Mouse (Mus musculus): Measurements from ENCODE around the gene Ecd.

Gene Ecd

DNA sequence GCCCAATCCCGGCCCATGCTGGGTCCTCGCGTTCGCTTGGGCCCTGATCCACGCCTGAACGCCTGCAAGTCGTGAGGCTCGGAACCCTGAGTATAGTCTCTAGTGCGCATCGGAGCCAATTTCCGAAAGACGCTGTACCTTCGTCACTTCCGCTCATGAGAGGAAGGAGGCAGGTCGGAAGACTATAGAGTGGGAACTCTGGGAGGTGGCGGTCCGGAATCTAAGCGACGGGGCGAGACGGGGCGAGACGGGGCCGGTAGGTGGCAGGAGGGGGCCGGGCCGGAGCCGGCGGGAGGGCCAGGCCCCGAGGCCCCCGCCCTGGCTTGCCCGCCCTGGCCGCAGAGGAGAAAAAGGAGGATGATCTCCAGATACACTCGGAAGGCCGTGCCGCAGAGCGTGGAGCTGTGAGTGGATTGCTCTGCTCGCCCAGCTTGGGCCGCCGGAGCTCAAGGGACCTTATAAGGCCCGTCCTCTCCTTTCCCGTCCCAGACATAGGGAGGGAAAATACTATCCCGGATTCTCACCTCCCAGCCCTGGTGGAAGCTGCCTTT, at the start of gene Ecd, which contains the start of gene Fam149b:
TSS of gene Ecd (minus strand) at position 131 of the 551 bp plus-strand sequence.
TSS of gene Fam149b (plus strand) at position 172 of the 551 bp plus-strand sequence.
- WGBS: under 1% methylated on average over 41 of the region's 42 CpGs

DNA sequence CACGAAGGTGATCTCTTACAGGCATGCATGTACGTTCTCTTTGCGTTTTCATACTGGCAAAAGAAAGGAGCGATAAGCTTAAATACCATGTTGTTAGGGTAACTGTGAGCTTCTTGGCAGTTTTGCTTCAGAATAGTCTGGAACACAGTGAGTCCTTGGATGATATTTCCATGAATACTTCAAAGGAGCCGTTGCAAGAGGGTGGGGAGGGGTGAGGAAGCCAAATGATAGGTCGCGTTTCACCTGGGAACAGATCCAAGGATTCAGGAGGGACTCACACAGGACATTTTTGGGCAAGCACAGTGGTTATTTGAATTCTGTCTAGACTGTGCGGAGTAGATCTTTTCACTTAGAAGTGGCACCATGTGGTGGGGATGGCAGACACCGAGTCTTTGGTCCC, 49.3 kb upstream of the Ecd start:
- WGBS: 52% methylated on average over 9 of the region's 9 CpGs

DNA sequence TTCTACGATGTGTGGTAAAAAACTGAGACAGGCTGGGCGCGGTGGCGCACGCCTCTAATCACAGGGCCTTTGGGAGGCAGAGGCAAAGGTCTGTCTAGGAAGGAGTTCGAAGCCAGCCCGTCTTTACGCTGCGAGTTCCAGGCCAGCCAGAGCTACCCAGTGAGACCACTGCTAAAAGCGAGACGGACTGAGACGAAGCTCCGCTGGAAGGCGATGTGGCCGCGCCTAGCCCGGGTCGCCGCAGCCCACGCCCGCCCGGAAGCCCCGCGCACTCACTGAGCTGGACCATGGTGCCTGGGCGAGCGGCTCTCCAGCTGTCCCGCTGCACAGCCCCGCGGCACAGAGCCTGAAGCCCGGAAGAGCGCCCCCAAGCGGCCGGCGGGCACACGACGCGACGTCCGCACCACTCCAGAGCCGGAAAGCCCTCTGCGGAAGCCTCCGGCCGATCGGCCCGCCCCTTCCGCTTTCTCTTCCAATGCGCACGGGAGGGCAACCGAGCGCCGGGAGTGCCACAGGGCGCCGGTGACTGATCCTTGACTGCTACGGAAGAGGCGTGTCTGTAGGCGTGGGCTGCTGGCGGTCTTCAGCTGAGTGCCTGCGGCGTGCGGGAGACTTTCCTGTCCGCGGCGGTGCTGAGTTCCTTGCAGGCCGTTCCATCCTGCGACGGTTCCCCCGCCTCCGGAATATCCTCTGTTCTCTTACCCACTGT, 45.4 kb upstream of the Ecd start, which contains the start of gene Mrps16:
TSS of gene Mrps16 (minus strand) at position 430 of the 709 bp plus-strand sequence.
- WGBS: under 1% methylated on average over 68 of the region's 68 CpGs

DNA sequence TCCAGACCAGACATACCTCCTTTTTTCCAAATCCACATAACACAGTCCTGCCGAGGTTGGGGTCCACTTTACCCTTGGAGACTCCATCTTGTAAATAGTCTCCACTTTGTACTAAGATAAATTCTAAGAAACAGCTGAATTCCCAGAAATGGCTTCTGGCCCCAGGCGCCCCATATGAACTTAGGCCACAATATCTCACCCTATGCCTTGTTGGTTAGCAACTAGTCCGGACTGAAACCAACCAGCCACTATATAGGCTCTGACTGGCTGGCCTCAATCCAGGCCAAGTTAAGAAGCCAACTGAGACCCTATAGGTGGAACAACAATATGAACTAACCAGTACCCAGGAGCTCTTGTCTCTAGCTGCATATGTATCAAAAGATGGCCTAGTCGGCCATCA, 44.4 kb upstream of the Ecd start:
- WGBS: 83% methylated on average over 4 of the region's 4 CpGs

DNA sequence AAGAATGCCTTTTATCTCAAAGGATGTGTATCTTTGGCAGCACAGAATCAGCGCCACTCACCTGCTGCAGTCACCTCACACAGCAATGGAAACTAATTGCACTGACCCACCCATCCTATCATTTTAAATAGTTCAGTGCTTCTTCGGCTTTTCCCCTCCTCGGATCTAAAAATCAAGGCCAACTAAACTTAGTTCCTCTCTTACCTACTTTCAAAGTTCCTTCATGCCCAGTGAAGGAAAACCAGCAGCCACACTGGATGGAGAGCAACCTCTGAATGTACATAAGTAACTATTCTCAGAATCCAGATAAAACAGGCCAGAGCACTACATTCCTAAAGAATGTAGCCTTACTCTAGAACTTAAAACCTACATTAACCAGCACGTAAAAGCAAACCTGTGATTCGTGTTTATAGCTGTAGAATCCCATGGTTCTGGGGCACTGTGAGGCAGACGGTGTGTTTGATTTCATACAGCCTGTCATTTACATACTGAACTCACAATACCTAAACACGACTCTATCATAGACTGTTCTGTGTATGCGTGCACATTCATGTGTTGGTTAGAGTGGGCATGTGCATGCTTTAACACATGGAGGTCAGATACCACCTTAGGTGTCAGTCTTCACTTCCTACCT, 41.6 kb upstream of the Ecd start:
- WGBS: 77% methylated on average over 8 of the region's 8 CpGs

DNA sequence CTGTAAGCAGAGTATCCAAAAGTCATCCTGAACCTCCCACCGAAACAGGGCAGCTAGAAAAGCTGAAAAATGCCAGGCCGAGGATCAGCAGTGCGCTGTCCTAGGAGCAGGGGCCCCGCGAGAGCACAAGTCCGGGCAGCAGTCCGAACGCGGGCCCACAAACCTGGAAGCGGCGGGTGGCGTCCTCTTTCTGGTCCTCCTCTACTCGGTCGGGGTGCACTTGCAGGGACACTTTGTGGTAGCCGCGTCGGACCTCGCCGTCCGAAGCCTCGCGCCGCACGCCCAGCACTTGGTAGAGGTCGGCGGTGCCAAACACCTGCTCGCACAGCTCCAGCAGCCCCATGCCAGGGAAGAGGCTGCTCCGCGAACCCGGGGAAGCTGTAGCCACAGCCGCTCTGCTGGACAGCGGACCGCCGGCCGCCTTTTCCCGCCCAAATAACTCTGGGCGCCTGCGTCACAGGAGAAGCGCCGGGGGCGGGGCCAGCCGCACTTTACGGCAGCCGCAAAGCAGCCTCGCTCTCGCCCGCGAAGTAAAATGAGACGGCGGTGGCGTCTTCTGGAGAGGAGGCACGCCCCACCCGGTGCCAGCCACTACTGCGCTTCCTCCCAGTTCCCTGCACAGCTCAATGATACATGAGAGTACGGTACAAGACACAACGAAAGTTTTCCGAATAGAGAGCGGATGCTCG, 40.7 kb upstream of the Ecd start, which contains the start of gene Dnajc9:
TSS of gene Dnajc9 (minus strand) at position 470 of the 689 bp plus-strand sequence.
- WGBS: under 1% methylated on average over 59 of the region's 59 CpGs

DNA sequence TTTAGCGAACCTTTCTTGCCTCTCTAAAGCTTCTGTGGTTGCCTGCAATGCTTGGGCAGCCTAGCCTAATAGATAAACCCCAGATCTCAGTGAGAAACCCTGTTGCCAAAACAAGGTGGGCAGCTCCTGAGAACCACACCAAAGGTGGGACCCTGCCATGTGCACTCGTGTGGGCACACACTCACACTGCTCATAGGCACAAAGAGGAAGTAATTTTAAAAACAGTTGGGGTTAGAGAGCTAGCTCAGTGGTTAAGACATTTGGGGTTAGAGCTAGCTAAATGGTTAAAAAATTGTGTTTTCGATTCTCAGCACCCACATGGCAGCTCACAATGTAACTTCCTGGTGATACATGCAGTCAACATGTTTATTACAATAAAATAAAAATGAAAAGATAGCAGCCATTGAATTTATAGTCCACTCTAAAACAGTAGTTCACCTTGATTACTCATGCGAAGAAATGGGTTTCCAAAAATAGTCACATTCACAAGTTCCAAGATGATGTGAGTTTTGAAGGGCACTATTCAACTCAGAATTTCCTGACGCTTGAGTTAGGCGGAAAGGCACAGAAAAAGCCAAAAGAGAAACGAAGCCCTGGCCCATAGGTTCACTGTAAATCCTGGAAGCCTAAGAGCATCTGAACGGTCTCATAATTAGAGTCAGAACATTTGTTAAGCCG, 32.0 kb upstream of the Ecd start:
- WGBS: 75% methylated on average over 9 of the region's 9 CpGs

DNA sequence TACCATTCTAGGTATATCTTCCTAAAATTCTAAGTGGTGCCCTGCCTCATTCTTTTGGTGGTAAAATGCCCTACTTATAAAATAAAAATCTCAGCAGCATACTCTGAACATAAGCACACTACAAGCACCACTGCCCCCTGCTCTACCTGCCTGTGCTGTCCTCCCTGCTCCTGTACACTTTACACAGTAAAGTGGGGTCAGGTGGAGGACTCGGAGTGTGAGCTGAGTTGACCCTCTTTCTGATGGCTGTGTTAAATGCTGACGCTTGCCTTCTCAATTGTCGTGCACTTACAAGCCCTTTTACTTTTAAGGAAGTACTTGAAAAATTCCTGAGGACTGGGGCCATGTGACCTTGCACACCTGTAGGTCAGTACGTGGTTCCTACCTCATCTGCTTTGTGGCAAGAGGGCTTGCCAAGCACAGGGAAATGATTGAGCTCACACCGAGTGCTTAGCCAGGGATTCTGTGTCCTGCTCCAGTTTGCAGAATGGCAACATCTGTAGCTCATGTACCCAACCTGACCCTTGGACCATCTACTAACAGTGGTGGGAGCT, 31.2 kb upstream of the Ecd start:
- 93% methylated on average over 5 of the region's 5 CpGs for WGBS

DNA sequence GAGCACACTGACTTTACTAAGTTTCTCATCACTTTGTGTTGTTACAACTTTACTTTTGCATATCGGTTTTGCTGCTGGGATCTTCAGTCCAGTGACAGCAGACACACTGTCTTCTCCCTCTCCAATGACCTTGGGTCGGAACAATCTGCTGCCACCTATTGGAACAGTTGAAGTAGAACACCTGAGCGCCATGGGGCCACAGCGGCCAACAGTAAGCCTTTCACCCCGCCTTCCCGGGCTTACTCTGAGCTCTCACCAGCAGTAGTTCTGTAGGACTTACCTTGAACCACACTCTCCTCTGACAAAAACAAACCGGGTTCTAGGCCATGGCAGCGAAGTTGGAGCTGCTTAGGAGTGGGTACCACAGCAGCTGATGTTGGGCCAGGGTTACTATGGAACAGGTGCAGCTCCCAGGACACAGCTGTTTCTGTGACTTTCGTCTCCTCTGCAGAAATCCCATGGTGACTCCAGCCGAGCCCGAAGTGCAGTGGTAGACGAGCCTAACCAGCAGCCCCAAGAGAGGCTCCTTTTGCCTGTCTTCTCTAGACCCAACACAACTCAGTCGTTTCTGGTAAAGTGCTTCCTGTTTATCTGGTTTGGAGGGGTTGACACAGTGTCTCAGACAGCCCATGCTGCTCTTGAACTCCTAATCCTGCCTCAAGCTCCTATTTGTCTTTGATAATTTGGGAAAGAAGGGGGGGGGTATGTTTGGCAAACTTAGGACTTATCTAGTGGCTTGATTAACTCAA, 30.6 kb upstream of the Ecd start:
- 52% methylated on average over 13 of the region's 13 CpGs for whole genome bisulfite sequencing

DNA sequence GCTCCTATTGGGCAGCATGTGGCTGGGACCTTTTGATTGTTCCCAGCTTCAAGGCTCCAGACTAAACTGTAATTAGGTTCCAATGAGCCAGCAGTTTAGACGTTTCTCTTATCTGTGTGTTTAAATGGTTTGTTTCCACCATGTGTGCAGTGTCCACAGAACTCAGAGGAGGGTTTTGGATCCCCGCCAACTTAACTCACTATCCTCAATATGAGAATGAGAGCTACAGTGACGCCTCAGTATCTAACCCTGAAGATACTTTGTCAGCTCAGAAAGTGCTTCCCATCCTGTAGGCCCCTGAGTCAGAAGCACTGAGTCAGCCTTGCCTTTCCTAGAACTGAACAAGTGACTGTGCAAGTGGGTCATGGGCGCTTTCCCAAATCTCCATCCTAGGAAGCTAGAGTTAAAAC, 29.2 kb upstream of the Ecd start:
- 60% methylated on average over 4 of the region's 4 CpGs for WGBS

DNA sequence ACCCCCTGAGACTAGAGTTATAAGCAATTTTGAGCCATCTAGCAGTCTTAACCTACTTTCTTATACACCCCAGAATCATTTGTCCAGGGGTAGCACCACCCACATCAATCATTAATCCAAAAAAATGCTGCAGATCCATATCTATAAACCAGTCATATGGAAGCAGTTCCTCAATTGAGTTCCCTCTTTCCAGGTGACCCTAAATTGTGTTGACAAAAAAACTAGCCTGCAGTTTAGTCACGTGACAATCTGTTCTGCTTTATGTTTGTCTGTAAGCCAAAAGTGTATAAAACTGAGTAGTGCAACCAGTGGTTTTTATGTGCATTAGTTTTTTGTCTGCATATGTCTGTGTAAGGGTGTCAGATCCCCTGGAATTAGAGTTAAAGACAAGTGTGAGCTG, 23.9 kb upstream of the Ecd start:
- WGBS: 85% methylated on average over 1 of the region's 1 CpGs

DNA sequence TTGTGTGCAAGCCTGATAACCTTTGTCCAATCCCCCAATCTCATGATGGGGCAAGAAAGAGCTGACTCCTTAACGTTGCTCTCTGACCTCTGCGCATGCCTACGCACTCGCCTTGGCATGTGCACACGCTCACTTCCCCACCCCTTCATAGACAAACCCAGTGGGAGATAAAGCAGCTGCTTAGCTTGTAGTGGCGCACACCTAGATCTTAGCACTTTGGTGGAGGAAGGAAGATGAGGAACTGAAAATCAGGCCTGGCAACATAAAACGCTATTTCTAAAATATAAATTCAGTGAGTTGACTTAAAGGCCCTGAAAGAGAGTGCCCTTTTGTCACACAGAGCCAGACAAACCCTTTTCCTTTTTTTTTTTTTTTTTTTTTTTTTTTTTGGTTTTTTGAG, 22.9 kb upstream of the Ecd start:
- WGBS: 87% methylated on average over 7 of the region's 7 CpGs

DNA sequence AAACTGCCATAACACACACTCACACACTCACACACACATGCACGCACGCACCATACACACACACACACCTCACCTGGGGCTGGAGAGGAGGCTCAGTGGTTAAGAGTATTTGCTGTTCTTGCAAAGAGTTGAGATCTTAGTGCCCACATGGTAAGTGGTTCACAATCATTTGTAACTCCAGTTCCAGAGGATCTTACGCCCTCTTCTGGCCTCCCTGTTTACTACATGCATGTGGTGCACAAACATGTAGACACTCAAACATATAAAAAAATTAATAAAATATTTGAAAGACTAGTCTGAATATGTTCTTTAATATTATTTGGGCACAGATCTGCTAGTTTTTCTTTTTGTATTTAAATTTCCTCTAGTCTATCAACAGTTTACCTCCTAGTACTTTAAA, 20.4 kb upstream of the Ecd start:
- 98% methylated on average over 3 of the region's 3 CpGs for WGBS

DNA sequence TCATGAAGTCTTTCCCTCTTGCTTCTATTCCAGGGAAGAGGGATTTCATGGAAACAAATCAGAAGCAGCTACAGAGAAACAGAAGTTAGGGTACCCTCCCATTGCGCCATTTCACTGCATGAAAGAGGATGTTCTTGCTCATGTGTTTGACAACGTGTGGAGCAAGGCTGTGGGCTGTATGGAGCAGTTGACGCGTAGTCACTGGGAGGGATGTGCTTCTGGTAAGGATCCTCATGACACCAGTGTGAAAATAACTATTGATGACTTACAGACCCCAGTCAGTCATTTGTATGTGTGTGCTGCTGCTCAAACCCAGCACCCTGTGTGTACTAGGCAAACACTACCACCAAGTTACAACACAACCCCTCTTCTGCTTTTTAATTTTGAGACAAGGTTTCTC, 15.3 kb upstream of the Ecd start:
- WGBS: 96% methylated on average over 4 of the region's 4 CpGs

DNA sequence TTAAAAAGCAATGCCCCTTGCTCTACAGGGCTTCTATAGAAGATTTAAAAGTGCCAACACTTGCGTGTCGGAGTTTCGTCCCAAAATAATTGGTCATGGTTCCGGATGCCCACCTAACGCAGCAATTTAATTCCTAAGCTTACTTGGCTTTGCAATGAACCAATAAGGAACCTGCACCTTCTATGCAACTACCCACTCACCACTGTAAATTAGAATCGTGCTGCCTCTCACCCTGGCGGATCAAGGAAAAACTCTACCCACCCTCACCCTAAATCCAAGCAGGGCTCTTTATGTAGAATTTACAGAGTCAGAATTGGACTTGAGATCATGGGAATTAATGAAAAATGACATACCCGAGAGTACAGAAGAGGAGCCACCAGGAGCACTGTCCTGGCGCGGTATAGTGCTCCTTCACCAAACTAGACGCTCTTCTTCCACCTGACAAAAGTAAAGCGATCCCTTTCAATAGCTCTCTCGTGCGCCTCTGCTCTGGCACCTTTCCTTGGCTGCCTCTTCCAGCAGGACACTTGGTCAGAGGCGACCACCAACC, 405 bp downstream of the Ecd start:
- 1% methylated on average over 15 of the region's 15 CpGs for WGBS

DNA sequence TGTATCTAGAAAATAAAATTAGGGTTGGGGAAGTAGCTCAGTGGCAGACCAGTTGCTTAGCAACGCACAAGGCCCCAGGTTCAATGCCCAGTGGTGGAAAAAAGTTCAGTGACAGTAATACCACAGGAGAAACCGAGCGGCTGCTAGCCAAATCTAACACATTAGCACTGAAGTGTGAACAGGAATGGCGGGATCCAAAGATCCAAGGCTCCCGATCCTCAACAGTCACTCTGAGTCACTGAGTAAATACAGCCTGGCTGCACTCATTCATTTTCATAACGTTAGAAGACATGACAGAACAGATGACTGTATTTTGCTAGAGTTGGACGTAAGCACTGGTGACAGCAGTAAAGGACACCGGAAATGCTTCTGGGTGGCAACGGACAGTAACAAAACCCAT, 2.0 kb downstream of the Ecd start:
- 64% methylated on average over 9 of the region's 9 CpGs for WGBS

DNA sequence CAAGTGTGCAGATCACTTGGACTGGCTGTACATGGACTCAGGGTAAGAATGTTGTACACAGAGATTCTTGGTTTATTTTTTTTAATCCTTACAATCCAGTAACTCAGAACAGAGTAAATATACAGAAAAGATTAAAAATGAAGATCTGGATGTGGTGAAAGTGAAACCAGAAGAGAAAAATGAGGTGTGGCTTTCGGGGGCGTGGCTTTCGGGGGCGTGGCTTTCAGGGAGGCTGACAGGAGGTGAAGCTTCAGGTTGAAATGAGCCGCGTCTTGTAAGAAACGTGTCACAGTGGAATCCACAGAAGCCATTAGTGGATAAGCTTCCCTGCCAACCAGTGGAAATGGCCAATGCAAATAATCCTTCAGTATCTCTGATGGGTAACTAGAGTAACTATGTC, 7.1 kb downstream of the Ecd start:
- 81% methylated on average over 7 of the region's 7 CpGs for WGBS

DNA sequence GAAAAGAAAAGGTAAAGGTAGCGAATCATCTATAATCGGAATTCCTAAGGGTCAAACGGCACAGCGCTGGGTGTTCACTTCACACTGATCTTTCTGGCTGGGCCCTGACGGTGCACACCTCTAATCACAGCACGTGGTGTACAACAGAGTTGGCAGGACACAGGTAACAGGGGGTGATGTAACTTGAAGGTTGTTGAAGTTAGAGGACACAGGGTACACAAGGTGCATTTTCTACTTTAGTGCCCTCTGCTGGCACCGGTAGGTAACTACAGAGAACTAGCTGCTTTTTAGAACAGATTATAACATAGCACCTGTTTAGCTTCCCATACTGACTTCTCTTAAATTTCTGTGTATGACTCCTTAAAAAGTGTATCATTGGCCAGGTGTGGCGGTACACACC, 7.8 kb downstream of the Ecd start:
- 85% methylated on average over 8 of the region's 8 CpGs for WGBS

DNA sequence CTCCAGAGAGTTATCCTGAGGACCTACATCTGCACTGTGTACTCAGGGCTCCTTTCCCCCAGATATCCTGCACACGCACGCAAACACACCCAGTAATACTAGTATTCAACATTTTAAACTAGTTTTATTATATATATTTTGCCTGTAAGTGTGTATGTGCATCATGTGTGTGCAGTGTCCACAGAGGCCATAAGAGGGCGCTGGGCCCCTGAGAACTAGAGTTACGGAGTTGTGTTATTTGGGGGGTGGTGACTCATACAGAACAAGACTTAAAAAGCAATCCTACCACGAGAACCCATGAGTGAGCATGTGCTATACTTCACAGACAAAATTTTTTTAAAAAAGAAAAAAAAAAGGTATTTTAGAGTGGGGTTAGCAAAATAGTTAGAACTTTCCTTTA, 8.5 kb downstream of the Ecd start:
- WGBS: 86% methylated on average over 5 of the region's 5 CpGs

DNA sequence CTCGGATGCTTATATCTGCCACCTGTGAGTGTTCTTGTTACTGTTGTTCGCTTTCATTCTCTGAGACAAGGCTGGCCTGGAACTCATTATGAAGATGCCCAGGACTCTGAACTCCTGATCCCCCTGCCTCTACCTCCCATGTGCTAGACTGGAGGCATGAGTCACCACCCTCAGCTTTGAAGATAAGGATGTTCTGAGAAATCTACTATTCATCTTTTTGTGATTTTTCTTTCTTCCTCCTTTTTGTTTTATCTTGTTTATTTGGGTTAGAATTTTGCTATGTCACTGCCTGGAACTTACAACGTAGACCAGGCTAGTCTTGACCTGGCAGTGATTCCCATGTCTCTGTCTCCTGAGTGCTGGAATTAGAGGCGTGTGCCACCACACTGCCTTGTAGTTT, 16.6 kb downstream of the Ecd start:
- 94% methylated on average over 4 of the region's 4 CpGs for WGBS

DNA sequence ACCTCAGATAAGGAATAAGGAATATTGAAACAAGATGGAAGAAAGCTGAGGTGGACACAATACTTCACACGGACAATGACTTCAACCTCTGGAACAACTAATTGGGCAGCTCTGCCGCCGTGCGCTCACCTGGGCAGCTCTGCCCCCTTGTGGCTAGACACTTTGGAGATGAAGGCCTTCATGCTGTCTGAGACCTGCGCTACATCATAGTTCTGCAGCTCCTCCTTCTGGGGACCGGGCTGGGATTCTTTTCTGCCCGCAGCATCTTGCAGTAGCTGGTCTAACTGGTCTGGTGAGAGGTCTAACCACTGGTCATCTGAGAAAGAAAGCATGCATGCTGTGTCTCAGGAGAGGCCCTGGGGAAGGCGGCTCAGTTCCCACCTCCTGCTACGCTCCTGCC, 19.4 kb downstream of the Ecd start:
- 71% methylated on average over 9 of the region's 9 CpGs for WGBS
